Mouse (Mus musculus): ENCODE data around the gene Zan.

DNA sequence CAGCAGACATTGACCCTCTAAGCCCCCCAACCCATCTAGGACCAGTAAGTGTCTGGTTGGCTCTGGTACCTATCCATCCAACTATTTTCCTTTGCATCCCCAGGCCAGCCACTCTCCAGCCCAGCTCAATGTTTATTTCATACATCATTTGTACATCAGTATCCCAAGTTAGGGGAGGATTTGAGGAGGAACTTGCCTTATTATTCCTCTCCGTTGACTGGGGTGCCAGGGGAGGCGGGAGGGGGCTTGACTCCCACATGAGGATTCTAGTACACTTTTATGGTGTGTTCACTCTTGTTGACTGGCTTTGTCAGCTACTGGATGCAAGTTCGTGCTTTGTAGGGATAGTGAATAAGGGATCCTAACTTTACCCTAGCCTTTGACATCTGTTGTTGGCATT, 34.8 kb upstream of the Zan start:
- TF ChIP-seq POLR2A (IDR thresholded peaks at IDR 0.05; ENCODE audit: low read depth, low read length) (no peak), CTCF (IDR thresholded peaks at IDR 0.05; ENCODE audit: extremely low read depth, insufficient read depth, insufficient read length, insufficient replicate concordance) (no peak)

Measured in spleen, adult 2 months (tissue).